Mouse (Mus musculus): Measurements from ENCODE around the gene Olfr107.

Gene Olfr107

DNA sequence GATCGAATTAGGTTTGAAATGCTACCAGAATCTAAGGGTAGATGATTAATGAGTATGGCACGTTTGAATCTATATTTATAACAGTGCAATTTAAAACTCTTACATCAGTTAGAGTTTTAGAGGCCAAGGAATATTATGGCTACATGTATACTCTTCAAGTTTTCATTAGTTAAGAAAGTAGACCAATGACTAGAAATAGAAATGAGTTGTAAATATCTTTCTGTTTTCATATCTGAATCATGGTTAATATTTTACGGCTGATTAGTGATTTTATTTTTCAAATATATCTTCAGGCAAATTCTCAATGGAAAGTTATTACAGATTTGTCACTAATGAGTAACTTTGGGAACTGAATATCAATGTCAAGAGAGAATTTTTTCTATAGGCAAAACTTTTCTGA lies at the start of gene Olfr107:
Gene Olfr107, plus strand, starts transcription at position 301 of the 400 bp plus-strand sequence.
- ChIA-PET POLR2A (no interaction called here), CTCF (no interaction called here)

DNA sequence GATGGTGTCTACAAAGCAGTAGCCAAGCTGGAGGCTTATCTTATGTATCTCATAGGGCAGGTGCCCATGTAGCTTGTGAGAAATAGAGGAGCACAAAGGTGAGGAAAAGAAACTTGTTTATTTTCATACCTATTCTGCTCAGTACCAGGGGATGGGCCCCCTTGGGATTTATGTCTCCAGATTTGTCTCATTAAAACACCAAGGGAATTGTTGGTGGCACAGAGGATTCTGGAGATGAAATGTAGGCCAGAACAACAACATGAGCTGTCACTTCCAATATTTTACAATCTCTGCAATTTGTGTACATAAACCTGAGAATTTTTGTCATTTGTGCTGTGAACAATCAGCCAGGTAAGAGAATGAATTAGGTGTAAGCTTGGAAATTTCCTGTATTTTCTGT lies 39.7 kb upstream of the Olfr107 start, which contains the start of gene Olfr104-ps:
Gene Olfr104-ps, plus strand, starts transcription at position 301 of the 400 bp plus-strand sequence.
- CTCF ChIA-PET, result interaction anchor here in 1 of 4 experiments (0.6 kb wide), 1 partner anchor 276 kb away, joined by 9 read pairs; no protein-coding TSS in a partner anchor
- POLR2A ChIA-PET, result no interaction called here

DNA sequence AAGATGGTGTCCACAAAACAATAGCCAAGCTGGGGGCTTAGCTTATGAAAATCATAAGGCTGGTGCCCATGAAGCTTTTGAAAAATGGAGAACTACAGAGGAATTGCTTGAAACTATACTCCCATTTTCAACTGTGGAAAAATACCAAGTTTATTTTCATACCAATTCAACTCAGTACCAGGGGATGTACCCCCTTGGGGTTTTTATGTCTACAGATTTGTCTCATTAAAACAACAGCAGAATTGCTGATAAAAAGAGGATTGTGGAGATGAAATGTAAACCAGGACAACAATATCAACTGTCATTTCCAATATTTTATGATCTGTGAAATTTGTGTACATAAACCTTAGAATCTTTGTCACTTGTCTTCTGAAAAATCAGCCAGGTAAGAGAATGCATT lies 20.3 kb upstream of the Olfr107 start, which contains the start of gene Olfr105-ps:
Gene Olfr105-ps, plus strand, starts transcription at position 301 of the 400 bp plus-strand sequence.
- ChIA-PET POLR2A (no interaction called here), CTCF (no interaction called here)

DNA sequence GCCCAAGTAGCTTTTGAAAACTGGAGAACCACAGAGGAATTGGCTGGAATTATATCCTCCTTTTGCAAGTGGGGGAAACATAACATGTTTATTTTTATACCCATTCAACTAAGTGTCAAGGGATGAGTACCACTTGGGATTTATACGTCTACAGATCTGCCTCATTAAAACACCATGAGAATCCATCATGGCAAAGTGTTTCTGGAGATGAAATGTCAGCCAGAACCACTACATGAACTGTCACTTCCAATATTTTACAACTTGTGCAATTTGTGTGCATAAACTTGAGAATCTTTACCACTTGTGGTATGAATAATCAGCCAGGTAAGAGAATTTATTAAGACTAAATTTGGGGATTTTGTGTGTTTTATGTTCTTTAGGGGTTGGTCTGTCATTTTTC lies 8.9 kb upstream of the Olfr107 start, which contains the start of gene Olfr106-ps:
Gene Olfr106-ps, plus strand, starts transcription at position 301 of the 400 bp plus-strand sequence.
- ChIA-PET POLR2A (no interaction called here), CTCF (no interaction called here)

DNA sequence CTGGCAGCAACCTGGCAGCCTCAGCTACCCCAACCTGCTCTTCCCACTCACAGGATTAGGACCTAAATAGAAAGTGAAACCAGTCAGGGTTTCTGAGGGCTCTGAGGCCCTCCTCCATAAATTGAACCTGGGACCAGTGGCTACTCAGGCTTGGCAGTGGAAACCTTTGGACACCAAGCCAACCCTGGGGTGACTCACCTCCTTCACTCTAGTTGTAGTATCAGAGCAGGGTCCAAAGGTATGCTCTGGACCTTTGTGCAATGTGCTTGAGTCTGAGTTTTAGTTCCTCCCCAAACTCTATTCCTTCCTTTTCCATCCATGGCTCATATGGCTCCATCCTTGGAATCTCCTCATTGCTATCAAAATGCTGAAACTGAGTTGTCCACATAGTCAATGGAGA lies 14.4 kb downstream of the Olfr107 start:
- POLR2A ChIA-PET, result no interaction called here
- CTCF ChIA-PET, result no interaction called here

DNA sequence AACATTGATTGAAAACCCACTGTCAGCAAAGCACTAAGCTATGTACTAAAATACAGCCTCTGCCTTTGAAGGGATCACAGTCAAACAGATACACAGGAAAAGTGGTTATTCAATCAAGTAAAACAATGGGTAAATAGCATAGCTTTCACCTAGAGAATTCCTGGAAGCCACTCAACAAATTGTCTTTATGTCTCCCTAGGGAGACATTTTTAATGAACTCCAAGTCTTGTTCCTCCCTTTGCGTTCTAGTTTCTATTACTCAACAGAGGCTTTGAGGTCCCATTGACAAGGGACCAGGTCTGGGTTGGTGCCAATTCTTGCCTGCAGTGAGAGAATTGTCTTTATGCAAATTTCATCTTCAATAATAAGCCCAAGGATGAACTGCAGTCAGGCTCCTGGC lies 46.2 kb downstream of the Olfr107 start, which contains the start of gene Olfr108:
Gene Olfr108, plus strand, starts transcription at position 301 of the 400 bp plus-strand sequence.
- CTCF ChIA-PET, result no interaction called here

More for the DNA sequence above, 46.2 kb downstream of the Olfr107 start, which contains the start of gene Olfr108:
- POLR2A ChIA-PET, result no interaction called here
